Mouse (Mus musculus) R1 (cell line): ENCODE measurements at regions not wholly inside any gene's neighbourhood (a gene's known extent, or its start where the extent isn't known, plus 50 kb on each side); places are given as distances from the start of the nearest gene placed in this dataset.

Source experiments
- DNase-seq: peaks from one replicate; pipeline ENCODE4 v3.0.0-alpha.2; 2018; ENCODE audit warnings: low read depth, low spot score

- DNase-seq: no peak
Measured at GRCm38 (mm10) chrX:105346420-105346819, 153.2 kb upstream of the Cypt2 start.

DNA sequence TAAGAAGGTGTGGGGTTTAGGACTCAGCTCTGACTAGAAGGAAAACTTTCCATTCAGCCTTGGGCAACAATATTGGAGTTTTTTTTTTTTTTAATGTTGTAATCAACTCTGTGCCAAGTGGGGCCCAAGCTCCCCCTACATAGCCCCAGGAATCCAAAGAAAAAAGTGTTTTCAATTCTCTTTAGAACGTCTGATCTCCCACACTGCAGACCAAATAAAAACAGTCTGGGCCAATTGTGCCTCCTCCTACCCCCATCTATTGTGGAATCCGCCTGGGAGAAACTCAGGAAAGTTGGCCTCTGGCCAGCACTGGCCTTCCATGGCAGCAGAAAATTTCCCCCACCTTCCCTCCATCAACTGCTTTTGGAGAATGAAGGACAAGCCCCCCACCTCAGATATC is 133.3 kb upstream of the Cypt2 start:
- DNase-seq: no peak

- DNase-seq: no peak
Measured at GRCm38 (mm10) chrX:105367979-105368378, 131.6 kb upstream of the Cypt2 start.

GRCm38 (mm10) chrX:105390506-105390905 is 109.1 kb upstream of the Cypt2 start:
- DNase-seq: no peak

- DNase-seq: no peak
Measured at GRCm38 (mm10) chrX:105391029-105391428, 108.5 kb upstream of the Cypt2 start.

DNA sequence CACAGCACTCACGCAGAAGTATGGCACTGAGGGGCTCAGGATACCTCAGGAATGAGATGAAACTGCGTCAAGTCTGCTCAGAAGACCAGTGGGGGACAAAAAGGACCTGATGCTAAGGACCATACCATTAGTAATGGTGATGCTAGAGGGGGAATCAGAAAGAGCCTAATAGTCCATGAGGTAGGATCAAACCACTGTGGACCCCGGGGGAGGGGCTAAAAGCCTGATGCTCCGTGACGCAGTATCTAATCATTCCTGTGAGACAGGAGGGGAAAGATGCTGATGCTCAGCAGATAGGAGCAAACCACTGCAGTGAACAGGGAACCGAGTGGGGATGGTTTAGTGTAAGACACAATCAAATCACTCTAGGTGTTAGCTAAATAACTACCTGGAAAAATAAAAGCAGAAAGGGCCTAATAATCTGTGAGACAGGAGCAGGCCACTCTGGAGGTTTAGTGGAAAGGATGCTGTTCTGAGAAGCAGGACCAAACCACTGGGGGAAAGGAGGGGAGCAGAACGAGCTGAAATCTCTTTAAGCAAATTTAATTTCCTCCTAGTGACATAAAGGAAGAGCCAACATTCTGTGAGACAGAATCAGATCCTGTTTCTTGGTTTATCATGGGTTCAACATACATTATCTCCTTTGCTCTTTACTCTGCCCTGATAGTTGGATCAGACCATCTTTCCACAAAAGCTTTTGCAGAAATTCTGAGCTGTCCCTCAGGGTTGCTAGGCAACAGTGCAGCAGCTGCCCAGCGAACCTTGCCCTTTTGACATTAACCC is 107.7 kb upstream of the Cypt2 start:
- peak; percentile 1 for DNase-seq

GRCm38 (mm10) chrX:105393259-105393658 is 106.3 kb upstream of the Cypt2 start:
- no peak for DNase-seq

- no peak for DNase-seq
Measured at GRCm38 (mm10) chrX:105413351-105413750, 86.2 kb upstream of the Cypt2 start.

- peak; percentile 26 for DNase-seq
Measured at GRCm38 (mm10) chrX:105420976-105421375, 78.6 kb upstream of the Cypt2 start.
